Mouse (Mus musculus) forebrain, embryonic 15.5 days (tissue): ENCODE results near the gene Rtl6. TPM values are rescaled to one million over a fixed set of nuclear protein-coding genes. Genes with fewer than 3 reads are reported as not detected.

Experiments
- ATAC-seq: fragments of 200-750 bp; cut with Nextera tagmentation; replicated peaks from 2 replicates; pipeline ENCODE4 v1.8.0; 2017; ENCODE audit warnings: mild to moderate bottlenecking, moderate TSS enrichment, moderate library complexity
- H3K27ac ChIP-seq: fragments of 300-500 bp; sonication (generic); replicated peaks from 2 replicates; pipeline ENCODE4 v1.5.1; 2015; ENCODE audit warnings: mild to moderate bottlenecking, inconsistent platforms
- H3K27me3 ChIP-seq: fragments of 300-500 bp; sonication (generic); 2 replicates; pipeline ENCODE4 v1.6.1; 2015; ENCODE audit warnings: inconsistent platforms
- H3K36me3 ChIP-seq: fragments of 300-500 bp; sonication (generic); 2 replicates; pipeline ENCODE4 v1.6.1; 2015; ENCODE audit warnings: mild to moderate bottlenecking, inconsistent platforms
- H3K4me1 ChIP-seq: fragments of 300-500 bp; sonication (generic); 2 replicates; pipeline ENCODE4 v1.6.1; 2015; ENCODE audit warnings: inconsistent platforms
- H3K4me2 ChIP-seq: fragments of 300-500 bp; sonication (generic); replicated peaks from 2 replicates; pipeline ENCODE4 v1.6.1; 2015; ENCODE audit warnings: mild to moderate bottlenecking, inconsistent platforms
- H3K4me3 ChIP-seq: fragments of 300-500 bp; sonication (generic); 2 replicates; pipeline ENCODE4 v1.5.1; 2015; ENCODE audit warnings: mild to moderate bottlenecking, inconsistent platforms
- H3K9ac ChIP-seq: fragments of 300-500 bp; sonication (generic); replicated peaks from 2 replicates; pipeline ENCODE4 v1.6.1; 2015; ENCODE audit warnings: mild to moderate bottlenecking, inconsistent platforms
- H3K9me3 ChIP-seq: fragments of 300-500 bp; sonication (generic); 2 replicates; pipeline ENCODE4 v1.6.1; 2016; ENCODE audit warnings: inconsistent platforms
- WGBS: fragments of 180-500 bp; shearing (Covaris S2); methylation state at CpG from one replicate; pipeline ENCODE4 v1.1.7; 2015; ENCODE audit warnings: mixed read lengths; 5-methylcytosine and 5-hydroxymethylcytosine counted together
- polyA plus RNA-seq: library from polyadenylated mRNA; unstranded; fragments of >200 nt; fragmentation: Nextera tagmentation; extraction: Ambion mirVana; gene quantifications from 2 replicates; pipeline ENCODE4 v1.2.1, GENCODE M21; 2015

Gene Rtl6
- 65.1 and 68.2 TPM in 2 replicates for polyA plus RNA-seq

DNA sequence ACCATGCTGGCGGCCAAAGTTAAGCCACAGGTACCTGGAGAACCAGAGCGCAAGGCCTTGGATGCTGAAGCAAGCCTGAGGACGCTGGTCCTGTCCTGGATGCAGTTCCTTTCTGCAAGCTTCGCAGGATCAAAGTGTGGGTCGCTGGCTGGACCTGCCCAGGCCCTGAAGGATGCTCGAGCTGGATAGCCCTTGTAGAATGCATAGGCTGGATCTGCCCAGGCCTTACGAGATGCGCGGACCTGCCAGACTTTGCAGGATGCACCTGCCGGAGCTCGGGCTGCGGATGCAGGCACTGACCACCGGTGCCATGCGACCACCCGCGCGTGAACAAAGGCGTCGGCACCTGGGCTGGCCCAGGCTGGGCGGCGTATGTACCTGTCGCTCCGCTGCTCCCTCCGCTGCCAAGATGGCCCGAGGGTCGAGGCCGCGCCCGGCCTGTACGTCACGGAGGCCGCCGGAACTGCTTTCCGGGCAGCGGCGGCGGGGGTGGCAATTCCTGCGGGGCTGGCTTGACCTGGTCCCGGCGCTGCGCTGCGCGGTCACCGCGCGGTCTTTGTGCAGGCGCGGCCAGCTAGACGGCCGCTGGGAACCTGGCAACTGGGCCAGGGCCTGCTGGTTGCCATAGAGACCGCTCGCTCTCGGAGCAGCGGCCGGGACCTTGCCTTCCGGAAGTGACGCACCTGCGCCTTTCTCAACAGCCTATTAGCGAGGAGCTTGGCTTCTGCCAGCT, at the start of gene Rtl6:
Rtl6 (minus strand) TSS at position 635 of the 733 bp plus-strand sequence.
- peaks cover 19% of the 10 kb centered on the region; the same call in 1 of the 2 replicates for H3K36me3 ChIP-seq
- WGBS, result 9% methylated on average over 59 of the region's 59 CpGs

DNA sequence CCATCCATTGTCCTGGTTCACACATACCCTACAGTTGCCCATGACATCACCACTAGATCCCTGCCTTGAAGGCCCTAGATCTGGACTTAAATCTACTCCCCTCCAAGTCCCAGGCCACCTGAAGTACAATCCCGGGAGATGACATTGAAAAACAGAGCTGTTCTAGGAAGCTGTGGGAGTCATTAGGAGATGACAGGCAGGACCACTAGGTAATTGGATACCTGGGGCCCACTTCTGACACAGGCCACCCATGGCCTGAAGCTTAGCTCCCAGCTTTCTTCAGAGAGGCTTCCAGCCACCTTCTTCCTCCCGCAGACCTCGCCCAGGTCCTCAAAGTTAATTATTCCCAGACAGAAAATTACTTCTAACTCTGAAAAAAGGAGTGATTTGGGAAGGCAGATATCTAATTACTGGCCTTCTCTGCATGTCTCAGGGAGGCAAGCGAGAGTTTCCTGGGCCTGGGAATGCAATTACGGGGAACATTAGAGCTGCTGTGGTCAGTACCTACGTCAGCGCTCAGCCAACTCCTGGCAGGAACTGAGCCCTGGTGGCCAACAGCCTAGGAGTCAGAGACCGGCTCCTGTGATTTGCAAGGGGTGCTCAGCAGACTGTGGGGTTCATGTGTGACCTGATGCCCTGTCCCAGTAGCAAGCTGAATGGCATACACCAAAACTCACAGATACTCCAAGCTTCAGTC, 45.8 kb upstream of the Rtl6 start:
- 79% methylated on average over 8 of the region's 8 CpGs for WGBS
- H3K27me3 ChIP-seq, result no peaks in the 10 kb centered on the region
- ATAC-seq, result no peak
- no peaks in the 10 kb centered on the region for H3K36me3 ChIP-seq
- no peak overlapping the region for H3K27ac ChIP-seq
- H3K4me1 ChIP-seq, result peaks cover 5% of the 10 kb centered on the region
- H3K4me3 ChIP-seq, result no peak overlapping the region
- H3K4me2 ChIP-seq, result no peak overlapping the region
- H3K9ac ChIP-seq, result no peak overlapping the region
- no peaks in the 10 kb centered on the region for H3K9me3 ChIP-seq

More for the DNA sequence above, at the start of gene Rtl6:
- Histone ChIP-seq H3K27me3 (no peaks in the 10 kb centered on the region), H3K4me1 (peaks cover 43% of the 10 kb centered on the region), H3K9me3 (no peaks in the 10 kb centered on the region), H3K4me3 (peak within 1 kb of the TSS; percentile 66), H3K27ac (peak within 1 kb of the TSS; percentile 84), H3K9ac (peak within 1 kb of the TSS; percentile 75), H3K4me2 (peak within 1 kb of the TSS; percentile 60)
- peak; percentile 95 for ATAC-seq

DNA sequence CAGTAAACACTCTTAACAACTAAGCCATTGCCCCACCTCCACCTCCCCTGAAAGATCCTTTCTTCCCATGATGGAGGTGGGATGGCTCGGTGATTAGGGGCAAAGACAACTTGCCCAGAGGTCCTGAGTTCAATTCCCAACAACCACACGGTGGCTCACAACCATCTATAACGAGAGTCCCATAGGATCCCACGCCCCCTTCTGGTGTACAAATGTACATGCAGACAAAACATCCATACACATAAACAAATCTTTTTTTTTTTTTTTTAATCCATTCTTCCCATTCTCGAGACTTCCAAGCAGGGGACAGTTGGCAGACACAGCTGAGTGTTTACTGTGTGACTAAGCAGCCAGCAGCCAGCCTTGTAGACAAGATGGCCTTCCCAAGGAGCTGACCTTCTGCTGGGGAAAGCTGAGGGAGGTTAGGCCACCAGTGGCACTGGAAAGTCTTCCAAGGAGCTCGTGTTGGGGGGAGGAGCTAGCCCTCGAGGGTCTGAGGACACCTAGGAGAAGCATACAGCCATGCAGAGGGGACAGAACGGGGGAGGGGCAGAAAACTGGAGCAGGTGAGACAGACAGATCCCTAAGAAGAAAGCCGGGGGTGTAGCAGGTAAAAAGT, 43.5 kb upstream of the Rtl6 start:
- H3K4me3 ChIP-seq, result no peak overlapping the region

DNA sequence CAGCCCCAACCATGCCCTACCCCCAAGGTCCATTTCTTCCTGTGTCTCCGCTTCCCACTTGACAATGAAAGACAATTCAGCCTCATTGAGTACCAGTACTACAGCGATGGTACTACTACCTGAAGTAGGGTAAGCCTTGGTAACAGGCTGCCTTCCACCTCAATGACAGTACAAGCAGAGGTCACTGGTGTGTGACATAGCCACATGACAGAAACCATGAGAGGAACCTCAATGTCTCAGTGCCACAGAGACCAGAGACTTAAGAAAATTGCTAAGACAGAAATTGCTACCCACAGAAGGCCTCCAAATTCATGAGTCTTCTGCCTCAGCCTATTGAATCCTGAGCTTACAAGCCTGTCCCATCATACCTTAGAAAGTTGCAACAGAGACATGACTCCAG, 41.3 kb upstream of the Rtl6 start:
- Histone ChIP-seq H3K9ac (no peak overlapping the region), H3K4me1 (peaks cover 14% of the 10 kb centered on the region), H3K4me3 (no peak overlapping the region), H3K27me3 (no peaks in the 10 kb centered on the region), H3K27ac (no peak overlapping the region), H3K4me2 (no peak overlapping the region), H3K36me3 (no peaks in the 10 kb centered on the region), H3K9me3 (no peaks in the 10 kb centered on the region)
- ATAC-seq, result no peak
- WGBS, result 93% methylated on average over 2 of the region's 2 CpGs

More for the DNA sequence above, 43.5 kb upstream of the Rtl6 start:
- Histone ChIP-seq H3K4me1 (peaks cover 5% of the 10 kb centered on the region), H3K4me2 (no peak overlapping the region), H3K9ac (no peak overlapping the region), H3K27me3 (no peaks in the 10 kb centered on the region), H3K27ac (no peak overlapping the region), H3K9me3 (no peaks in the 10 kb centered on the region), H3K36me3 (no peaks in the 10 kb centered on the region)
- ATAC-seq, result no peak
- WGBS, result 71% methylated on average over 9 of the region's 9 CpGs

DNA sequence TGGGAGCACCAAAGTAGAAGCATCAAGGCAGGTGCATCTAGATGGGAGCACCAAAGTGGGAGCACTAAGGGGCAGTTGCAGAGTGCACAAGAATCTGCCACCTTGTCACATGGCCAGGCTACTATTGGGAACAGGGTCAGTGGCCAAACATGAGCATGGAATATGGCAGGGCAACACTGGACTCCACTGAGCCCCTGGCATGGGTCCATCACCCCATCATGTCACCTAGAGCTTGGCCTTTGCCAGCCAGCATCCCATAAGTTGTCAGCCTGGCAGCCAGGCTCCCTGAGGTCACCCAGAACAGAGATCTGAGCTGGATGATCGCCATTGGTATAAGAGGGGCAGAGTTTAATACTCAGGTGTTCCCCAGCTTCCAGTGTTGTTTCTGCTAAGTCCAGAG, 40.2 kb upstream of the Rtl6 start:
- Histone ChIP-seq H3K4me2 (no peak overlapping the region), H3K9me3 (no peaks in the 10 kb centered on the region), H3K27me3 (no peaks in the 10 kb centered on the region), H3K27ac (no peak overlapping the region), H3K9ac (no peak overlapping the region), H3K4me3 (no peak overlapping the region), H3K4me1 (peaks cover 23% of the 10 kb centered on the region), H3K36me3 (no peaks in the 10 kb centered on the region)
- ATAC-seq, result no peak
- WGBS, result 91% methylated on average over 1 of the region's 1 CpGs

DNA sequence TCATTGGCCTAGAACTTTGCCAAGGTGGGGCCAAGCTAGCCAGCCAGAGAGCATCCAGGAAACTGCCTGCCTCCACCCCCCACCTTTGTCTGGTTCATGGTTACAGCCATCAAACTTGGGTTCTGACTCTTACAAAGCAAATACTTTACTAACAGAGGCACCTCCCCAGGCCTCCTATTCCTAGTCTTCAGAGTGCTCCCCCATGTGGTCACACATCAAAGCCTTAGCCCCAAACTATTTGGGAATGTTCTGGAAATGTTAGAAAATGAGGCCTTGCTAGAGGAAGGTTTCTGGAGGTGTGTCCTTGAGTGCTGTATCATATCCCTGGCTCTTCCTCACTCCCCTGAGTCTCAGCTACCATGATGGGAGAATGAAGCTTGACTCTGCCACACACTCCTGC, 39.4 kb upstream of the Rtl6 start:
- Histone ChIP-seq H3K36me3 (no peaks in the 10 kb centered on the region), H3K9me3 (no peaks in the 10 kb centered on the region), H3K27ac (no peak overlapping the region), H3K9ac (no peak overlapping the region), H3K4me3 (no peak overlapping the region), H3K4me1 (peaks cover 31% of the 10 kb centered on the region), H3K4me2 (no peak overlapping the region), H3K27me3 (no peaks in the 10 kb centered on the region)
- ATAC-seq, result no peak

DNA sequence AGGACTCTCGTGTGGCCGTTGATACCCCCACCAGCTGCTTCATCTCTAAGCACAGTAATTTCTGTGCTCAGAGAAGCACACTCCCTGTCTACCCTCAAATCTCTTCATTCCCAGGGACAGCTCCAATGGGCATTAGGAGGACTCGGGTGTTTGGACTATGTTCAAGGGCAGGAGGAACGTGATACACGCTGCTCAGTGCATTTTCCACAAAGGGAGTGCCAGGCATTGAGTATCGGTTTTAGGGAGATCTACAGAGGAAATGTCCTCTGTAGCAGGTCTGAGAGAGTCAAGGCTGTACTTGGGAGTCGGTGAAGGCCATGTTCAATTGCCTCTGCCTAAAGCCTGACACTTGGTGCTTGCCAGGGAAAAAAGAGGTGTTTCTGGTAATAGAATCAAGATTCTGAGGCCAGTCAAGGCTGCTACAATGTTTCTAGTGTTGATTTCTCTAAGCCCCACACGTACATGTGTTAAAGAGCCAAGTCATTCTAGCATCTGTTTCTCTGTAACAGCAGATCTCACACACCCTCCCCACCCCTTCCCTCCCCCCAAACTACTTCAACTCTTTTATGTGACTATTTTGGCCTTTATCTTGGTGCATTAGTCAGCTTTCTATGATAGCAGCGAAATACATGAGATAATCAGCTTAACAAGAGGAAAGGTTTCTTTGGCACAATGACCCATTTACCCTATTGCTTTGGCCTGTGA, 37.8 kb upstream of the Rtl6 start:
- H3K27me3 ChIP-seq, result no peaks in the 10 kb centered on the region
- WGBS, result 64% methylated on average over 9 of the region's 9 CpGs
- no peak for ATAC-seq

DNA sequence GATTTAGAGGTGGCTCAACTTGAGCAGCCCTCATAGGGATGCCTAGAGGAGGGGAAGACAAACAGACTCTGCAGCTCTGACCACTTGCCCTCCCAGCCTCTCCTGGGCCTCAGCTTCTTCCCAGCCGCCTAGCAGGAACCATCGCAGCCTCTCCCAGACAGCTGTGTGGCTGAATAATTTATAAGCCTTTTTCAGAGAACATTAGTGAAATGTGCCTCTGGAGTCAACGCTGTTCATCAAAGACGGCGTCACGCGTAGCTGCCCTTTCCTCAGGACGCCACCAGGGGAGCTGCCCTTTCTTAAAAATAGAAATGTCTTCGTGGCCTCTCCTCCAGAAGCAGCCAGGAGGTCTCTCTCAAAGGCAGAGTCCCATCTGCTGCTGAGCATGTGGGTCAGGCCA, 35.9 kb upstream of the Rtl6 start:
- Histone ChIP-seq H3K9me3 (no peaks in the 10 kb centered on the region), H3K27me3 (no peaks in the 10 kb centered on the region), H3K27ac (no peak overlapping the region), H3K4me1 (peaks cover 42% of the 10 kb centered on the region), H3K9ac (no peak overlapping the region), H3K4me3 (no peak overlapping the region), H3K36me3 (no peaks in the 10 kb centered on the region), H3K4me2 (no peak overlapping the region)
- 46% methylated on average over 9 of the region's 9 CpGs for WGBS
- no peak for ATAC-seq

More for the DNA sequence above, 37.8 kb upstream of the Rtl6 start:
- Histone ChIP-seq H3K4me2 (no peak overlapping the region), H3K36me3 (no peaks in the 10 kb centered on the region), H3K4me1 (peaks cover 43% of the 10 kb centered on the region), H3K27ac (no peak overlapping the region; the same call in 1 of the 2 replicates), H3K9ac (no peak overlapping the region), H3K4me3 (no peak overlapping the region), H3K9me3 (no peaks in the 10 kb centered on the region)

DNA sequence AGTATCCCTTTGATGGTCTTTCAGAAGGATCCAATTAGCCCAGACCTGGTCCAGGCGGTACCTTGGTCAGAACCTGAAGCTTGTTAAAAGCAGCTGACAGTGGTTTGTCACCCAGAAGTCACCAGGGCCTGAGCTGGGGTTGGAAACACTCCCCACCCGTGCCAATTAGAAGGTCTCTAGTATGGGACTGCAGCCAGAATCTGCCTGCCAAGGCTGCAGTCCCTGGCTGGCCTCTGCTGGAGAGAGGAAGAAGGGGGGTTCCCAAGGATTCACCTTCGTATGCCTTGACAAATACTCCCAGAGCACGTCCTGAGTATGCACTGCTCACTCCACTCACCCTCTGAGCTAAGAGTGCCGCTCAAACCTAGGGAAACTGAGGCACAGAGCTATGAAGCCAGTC, 34.6 kb upstream of the Rtl6 start:
- Histone ChIP-seq H3K9me3 (no peaks in the 10 kb centered on the region), H3K4me1 (peaks cover 48% of the 10 kb centered on the region), H3K36me3 (no peaks in the 10 kb centered on the region), H3K27ac (no peak overlapping the region; the same call in 1 of the 2 replicates), H3K4me2 (no peak overlapping the region), H3K9ac (no peak overlapping the region), H3K4me3 (no peak overlapping the region), H3K27me3 (no peaks in the 10 kb centered on the region)
- 0 out of 2 replicates have a peak, but pooled peaks have one; percentile 12 for ATAC-seq
- 42% methylated on average over 5 of the region's 5 CpGs for WGBS

DNA sequence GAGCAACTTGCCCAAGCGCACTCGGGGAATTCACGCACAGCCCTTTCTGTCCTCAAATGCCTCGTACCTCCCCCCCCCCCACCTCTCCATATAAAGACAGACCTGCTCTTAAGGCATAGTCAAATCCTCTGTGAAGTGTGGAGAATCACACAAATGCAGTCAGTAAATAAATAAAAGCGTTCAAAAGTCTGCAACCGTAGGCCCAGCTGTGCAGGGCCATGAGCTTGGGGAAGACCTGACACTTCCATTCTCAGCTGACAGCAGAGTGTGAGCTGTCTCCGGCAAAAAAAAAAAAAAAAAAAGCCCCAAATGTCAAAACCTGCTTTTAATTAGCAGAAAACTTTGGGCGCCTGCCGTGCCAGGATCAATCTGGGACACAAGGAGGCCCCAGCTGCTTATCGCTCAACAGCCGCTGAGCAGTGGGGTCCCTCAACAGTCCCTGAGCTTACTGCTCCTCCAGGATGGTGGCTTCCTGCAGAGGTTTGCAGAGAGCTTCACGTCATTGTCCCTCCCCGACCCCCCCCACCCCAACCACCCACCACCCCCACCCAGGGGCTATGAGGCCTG, 34.0 kb upstream of the Rtl6 start:
- H3K4me2 ChIP-seq, result no peak overlapping the region
- 11% methylated on average over 13 of the region's 13 CpGs for WGBS
- peaks cover 48% of the 10 kb centered on the region for H3K4me1 ChIP-seq

DNA sequence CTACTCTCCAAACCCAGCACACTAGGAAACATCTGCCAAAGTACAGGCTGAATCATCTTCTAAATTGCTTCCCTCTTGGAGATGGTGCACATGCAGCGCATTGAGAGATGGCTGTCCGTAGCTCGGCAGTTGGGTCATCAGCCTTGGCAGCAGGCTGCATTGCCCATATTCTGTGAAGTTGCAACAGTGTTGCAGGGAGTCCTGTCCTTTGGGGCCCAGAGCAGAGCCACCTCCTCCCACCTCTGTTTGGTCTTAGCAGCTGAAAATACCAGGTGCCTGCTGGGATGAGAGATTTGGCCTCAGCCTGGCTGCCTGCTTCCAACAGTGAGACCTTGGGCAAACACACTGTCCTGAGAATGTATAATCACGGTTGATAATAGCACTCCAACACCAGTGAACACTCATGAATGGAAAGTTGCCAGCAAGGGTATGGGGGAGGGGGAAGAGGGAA, 30.8 kb upstream of the Rtl6 start:
- H3K36me3 ChIP-seq, result no peaks in the 10 kb centered on the region
- H3K4me1 ChIP-seq, result peaks cover 33% of the 10 kb centered on the region
- H3K9me3 ChIP-seq, result no peaks in the 10 kb centered on the region
- ATAC-seq, result no peak
- WGBS, result 30% methylated on average over 4 of the region's 4 CpGs
- H3K27me3 ChIP-seq, result no peaks in the 10 kb centered on the region
- H3K27ac ChIP-seq, result no peak overlapping the region
- no peak overlapping the region for H3K9ac ChIP-seq
- H3K4me2 ChIP-seq, result no peak overlapping the region
- H3K4me3 ChIP-seq, result no peak overlapping the region

More for the DNA sequence above, 34.0 kb upstream of the Rtl6 start:
- Histone ChIP-seq H3K9ac (no peak overlapping the region), H3K27me3 (no peaks in the 10 kb centered on the region), H3K4me3 (no peak overlapping the region), H3K9me3 (no peaks in the 10 kb centered on the region), H3K27ac (peak overlapping the region; percentile 15; the same call in 1 of the 2 replicates), H3K36me3 (no peaks in the 10 kb centered on the region)
- peak; percentile 58 for ATAC-seq
